Mouse (Mus musculus): ENCODE results near the gene Cenpu.

DNA sequence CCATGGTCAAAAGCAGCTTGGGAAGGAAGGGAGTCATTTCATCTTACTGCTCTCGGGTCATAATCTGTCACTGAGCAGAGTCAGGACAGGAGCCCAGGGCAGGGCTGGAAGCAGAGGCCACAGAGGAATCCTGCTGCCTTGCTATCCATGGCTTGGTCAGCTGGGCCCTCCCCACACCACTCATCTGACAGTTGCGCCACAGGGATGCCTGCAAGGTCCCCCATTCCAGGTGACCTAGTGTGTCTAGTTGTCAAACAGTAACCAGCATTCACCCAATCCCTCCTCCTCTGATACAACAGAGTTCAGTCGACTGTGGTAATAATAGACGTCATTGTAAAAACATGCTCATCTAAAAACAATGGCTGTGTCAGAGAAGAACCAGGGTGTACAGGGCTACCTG is 22.3 kb upstream of the Cenpu start:
- TF ChIP-seq CTCF (IDR thresholded peaks at IDR 0.05; ENCODE audit: extremely low read depth, insufficient read depth, insufficient read length, insufficient replicate concordance), result no peak
- no peak for TF ChIP-seq POLR2A (IDR thresholded peaks at IDR 0.05; ENCODE audit: low read depth, low read length)

Data from spleen, adult 2 months (tissue).